Mouse (Mus musculus) liver, embryonic 14.5 days (tissue): ENCODE measurements around the gene Sppl3. TPM values are rescaled to one million over a fixed set of nuclear protein-coding genes. Genes with fewer than 3 reads are reported as not detected.
"Not testable (repeated sequence)": the region's sequence is repeated elsewhere in the genome, so short reads cannot be mapped to it uniquely, and the experiment has no call there.

Experiments
- ATAC-seq: fragments of 200-750 bp; cut with Nextera tagmentation; 2 replicates; pipeline ENCODE4 v1.8.0; 2017; ENCODE audit warnings: moderate number of reproducible peaks, mild to moderate bottlenecking, moderate library complexity; ENCODE audit not compliant: insufficient read depth
- DNase-seq, 3 experiments: peaks; one replicate each; pipeline ENCODE4 v3.0.0-alpha.2; 2012 to 2013; ENCODE audit warnings: low read depth in 3 of 3, low spot score in 3 of 3
- H3K27ac ChIP-seq: fragments of 300-500 bp; sonication (generic); 2 replicates; pipeline ENCODE4 v1.5.1; 2014; ENCODE audit warnings: moderate library complexity, mild to moderate bottlenecking, control low read depth, inconsistent platforms
- H3K27me3 ChIP-seq: fragments of 300-500 bp; sonication (generic); 2 replicates; pipeline ENCODE4 v1.6.1; 2014; ENCODE audit warnings: mild to moderate bottlenecking, low read length, moderate library complexity; ENCODE audit not compliant: control insufficient read depth, insufficient read depth
- H3K36me3 ChIP-seq: fragments of 300-500 bp; sonication (generic); replicated peaks from 2 replicates; pipeline ENCODE4 v1.6.1; 2014; ENCODE audit warnings: low read depth; ENCODE audit not compliant: control insufficient read depth, insufficient read depth
- H3K4me1 ChIP-seq, 2 experiments: fragments of 200-500 bp in 1 of 2; fragments of 300-500 bp in 1 of 2; sonication (generic) in 1 of 2; replicated peaks; 2 replicates each; pipeline ENCODE4 v1.6.1; 2012 to 2014; ENCODE audit warnings: antibody characterized with exemption in 1 of 2, inconsistent platforms in 1 of 2, low read length in 1 of 2; ENCODE audit not compliant: control insufficient read depth in 2 of 2, insufficient read depth in 2 of 2
- H3K4me2 ChIP-seq: fragments of 300-500 bp; sonication (generic); 2 replicates; pipeline ENCODE4 v1.6.1; 2014; ENCODE audit warnings: low read depth, mild to moderate bottlenecking, control low read depth, moderate library complexity
- H3K4me3 ChIP-seq, 2 experiments: fragments of 200-500 bp in 1 of 2; fragments of 300-500 bp in 1 of 2; sonication (generic) in 1 of 2; 2 replicates each; pipeline ENCODE4 v1.5.1; 2012 to 2014; ENCODE audit warnings: low read depth in 2 of 2, low read length in 2 of 2, mild to moderate bottlenecking in 2 of 2, control low read depth in 1 of 2, inconsistent platforms in 1 of 2, moderate library complexity in 1 of 2; ENCODE audit not compliant: insufficient read depth in 1 of 2
- H3K9ac ChIP-seq: fragments of 300-500 bp; sonication (generic); replicated peaks from 2 replicates; pipeline ENCODE4 v1.6.1; 2014; ENCODE audit warnings: mild to moderate bottlenecking, control low read depth, moderate library complexity
- H3K9me3 ChIP-seq: fragments of 300-500 bp; sonication (generic); 2 replicates; pipeline ENCODE4 v1.6.1; 2016; ENCODE audit warnings: low read length, mixed read lengths; ENCODE audit not compliant: control insufficient read depth
- CTCF ChIP-seq: IDR thresholded peaks from 2 replicates; pipeline ENCODE4 v1.5.1; 2016; ENCODE audit warnings: antibody characterized with exemption, low read depth, control low read depth
- EP300 ChIP-seq: IDR thresholded peaks from 2 replicates; pipeline ENCODE4 v1.6.1; 2016; ENCODE audit warnings: antibody characterized with exemption, low read depth
- WGBS: fragments of 180-500 bp; shearing (Covaris S2); extraction: QIAGEN DNeasy Blood & Tissue Kit; methylation state at CpG from one replicate; pipeline ENCODE4 v1.1.7; 2014; ENCODE audit not compliant: insufficient replicate concordance; 5-methylcytosine and 5-hydroxymethylcytosine counted together
- polyA plus RNA-seq, 2 experiments: library from polyadenylated mRNA; depleted of rRNA in 1 of 2; stranded (reverse) in 1 of 2; unstranded in 1 of 2; fragments of >200 nt; fragmentation: Nextera tagmentation in 1 of 2; extraction: Ambion mirVana in 1 of 2; gene quantifications; 2 replicates each; pipeline versions ENCODE4 v1.2.1 to v1.2.3; 2012 to 2014

Gene Sppl3
- polyA plus RNA-seq, 2 experiments, result 5.4 to 17.2 TPM

DNA sequence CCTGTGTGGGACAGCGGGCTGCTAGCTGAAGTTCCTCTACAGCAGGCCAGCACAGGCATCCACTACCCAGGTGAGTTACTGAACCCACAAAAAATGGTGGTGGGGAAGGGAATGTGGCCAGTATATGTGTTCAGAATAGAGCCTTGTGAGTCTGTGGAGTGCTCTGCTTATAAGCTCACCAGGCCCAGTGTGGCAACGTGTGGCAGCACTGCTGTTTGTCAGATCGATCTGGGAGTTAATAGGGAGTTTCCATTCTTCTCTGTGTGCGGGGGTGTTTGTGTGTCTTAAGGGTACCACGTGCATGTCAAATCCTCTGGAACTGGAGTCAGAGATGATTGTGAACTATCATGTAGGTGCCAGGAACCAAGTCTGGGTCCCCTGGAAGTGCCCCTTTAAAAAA lies 88.6 kb downstream of the Sppl3 start:
- no peaks in the 10 kb centered on the region for H3K9me3 ChIP-seq
- no peaks in the 10 kb centered on the region for H3K4me1 ChIP-seq
- DNase-seq, result no peak
- no peak overlapping the region for H3K9ac ChIP-seq
- H3K4me3 ChIP-seq, result no peak overlapping the region
- H3K27me3 ChIP-seq, result no peaks in the 10 kb centered on the region
- peaks cover 40% of the 10 kb centered on the region for H3K36me3 ChIP-seq
- no peak for ATAC-seq
- no peak for TF ChIP-seq CTCF
- no peak for TF ChIP-seq EP300
- H3K27ac ChIP-seq, result no peak overlapping the region
- 70% methylated on average over 5 of the region's 5 CpGs for WGBS
- no peak overlapping the region for H3K4me2 ChIP-seq

DNA sequence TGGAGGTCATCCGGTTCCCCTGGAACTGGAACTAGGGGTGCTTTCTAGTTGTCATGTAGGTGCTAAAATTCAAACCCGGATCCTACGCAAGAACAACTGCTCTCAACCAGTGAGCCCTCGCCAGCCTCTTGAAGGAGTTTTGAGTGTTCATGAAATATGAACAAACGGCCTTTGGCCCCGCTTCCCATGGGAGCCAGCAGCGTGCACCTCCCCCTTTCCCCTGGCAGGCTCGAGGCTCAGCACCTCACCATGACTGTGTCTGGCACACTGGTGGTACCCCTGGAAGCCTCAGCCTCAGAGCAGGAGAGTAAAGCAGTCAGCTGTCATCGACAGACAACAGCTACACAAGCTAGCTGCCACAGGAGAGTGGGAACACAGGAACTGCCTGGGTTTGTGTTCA lies 89.1 kb downstream of the Sppl3 start:
- no peak overlapping the region for H3K9ac ChIP-seq
- 74% methylated on average over 9 of the region's 9 CpGs for WGBS
- H3K4me2 ChIP-seq, result no peak overlapping the region
- TF ChIP-seq EP300, result no peak
- DNase-seq, result no peak
- H3K9me3 ChIP-seq, result no peaks in the 10 kb centered on the region
- H3K36me3 ChIP-seq, result peaks cover 35% of the 10 kb centered on the region
- no peak overlapping the region for H3K4me3 ChIP-seq
- no peaks in the 10 kb centered on the region for H3K4me1 ChIP-seq
- ATAC-seq, result no peak
- H3K27ac ChIP-seq, result no peak overlapping the region
- no peaks in the 10 kb centered on the region for H3K27me3 ChIP-seq

DNA sequence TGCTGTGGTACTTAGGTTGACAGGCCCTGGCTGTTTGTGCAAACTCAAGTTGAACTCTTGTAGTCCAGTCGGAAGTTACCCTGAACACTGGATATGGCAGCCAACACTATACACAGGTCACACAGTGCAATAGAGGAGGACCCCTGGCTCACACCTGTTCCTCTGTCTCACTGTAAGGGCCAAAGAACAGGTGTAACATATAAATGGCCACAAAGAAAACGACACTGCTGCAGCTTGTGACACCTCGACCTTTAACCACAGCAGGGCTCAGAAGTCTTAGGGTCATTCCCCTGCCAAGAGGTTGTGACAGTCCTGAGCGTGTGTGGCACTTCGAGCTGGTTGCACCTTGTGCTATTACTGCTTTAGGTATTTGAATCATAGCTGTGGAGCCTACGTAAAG lies 89.5 kb downstream of the Sppl3 start:
- TF ChIP-seq EP300 (no peak), CTCF (no peak)
- H3K4me1 ChIP-seq, result no peaks in the 10 kb centered on the region
- no peaks in the 10 kb centered on the region for H3K27me3 ChIP-seq
- no peaks in the 10 kb centered on the region for H3K9me3 ChIP-seq
- DNase-seq (no peak), ATAC-seq (no peak)
- 83% methylated on average over 6 of the region's 6 CpGs for WGBS
- H3K9ac ChIP-seq, result no peak overlapping the region
- H3K4me3 ChIP-seq, result no peak overlapping the region
- H3K27ac ChIP-seq, result no peak overlapping the region
- H3K36me3 ChIP-seq, result peaks cover 30% of the 10 kb centered on the region
- no peak overlapping the region for H3K4me2 ChIP-seq

DNA sequence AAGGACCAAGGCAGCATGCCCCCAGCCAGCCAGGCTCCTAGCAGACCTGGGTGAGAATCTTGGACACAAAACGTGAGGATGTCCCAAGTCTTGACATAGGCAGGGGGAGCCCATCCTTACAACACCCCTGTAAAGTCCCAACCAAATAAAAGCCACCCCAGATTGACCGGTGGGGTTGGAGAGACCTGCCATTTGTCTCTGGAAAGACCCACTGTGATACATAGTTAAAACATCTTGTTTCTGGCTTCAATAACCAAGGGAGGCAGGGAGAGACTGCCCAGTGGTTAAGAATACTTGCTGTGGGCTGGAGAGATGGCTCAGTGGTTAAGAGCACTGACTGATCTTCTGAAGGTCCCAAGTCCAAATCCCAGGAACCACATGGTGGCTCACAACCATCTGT lies 91.3 kb downstream of the Sppl3 start:
- Histone ChIP-seq H3K27me3 (no peaks in the 10 kb centered on the region), H3K4me1 (no peaks in the 10 kb centered on the region), H3K4me3 (no peak overlapping the region), H3K4me2 (no peak overlapping the region), H3K9ac (no peak overlapping the region), H3K27ac (no peak overlapping the region), H3K9me3 (no peaks in the 10 kb centered on the region), H3K36me3 (peaks cover 13% of the 10 kb centered on the region)
- 75% methylated on average over 2 of the region's 2 CpGs for WGBS
- DNase-seq, result no peak
- no peak for ATAC-seq
- no peak for TF ChIP-seq CTCF

DNA sequence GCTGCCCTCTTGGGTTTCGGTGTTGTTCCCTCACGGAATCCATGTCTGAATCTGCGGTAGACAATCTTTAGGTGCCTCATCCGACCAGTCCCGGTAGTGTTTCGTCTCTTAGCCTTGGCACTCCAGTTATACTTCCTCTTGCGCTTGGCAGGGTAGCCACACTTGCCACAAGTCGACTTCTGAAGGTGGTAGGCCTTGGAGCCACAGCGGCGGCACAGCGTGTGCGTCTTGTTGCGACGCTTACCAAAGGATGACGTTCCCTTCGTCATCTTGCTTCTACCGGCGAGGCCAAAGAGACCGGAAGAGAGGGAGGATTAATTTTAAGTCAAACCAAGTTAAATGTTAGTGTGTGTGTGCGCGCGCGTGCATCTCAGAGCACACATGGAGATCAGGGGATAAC lies 92.3 kb downstream of the Sppl3 start:
- H3K4me2 ChIP-seq, H3K27me3 ChIP-seq, DNase-seq, H3K27ac ChIP-seq, H3K9ac ChIP-seq, H3K9me3 ChIP-seq, H3K4me1 ChIP-seq, ATAC-seq, H3K36me3 ChIP-seq, H3K4me3 ChIP-seq: not testable (repeated sequence)
- WGBS, result 90% methylated on average over 23 of the region's 23 CpGs

DNA sequence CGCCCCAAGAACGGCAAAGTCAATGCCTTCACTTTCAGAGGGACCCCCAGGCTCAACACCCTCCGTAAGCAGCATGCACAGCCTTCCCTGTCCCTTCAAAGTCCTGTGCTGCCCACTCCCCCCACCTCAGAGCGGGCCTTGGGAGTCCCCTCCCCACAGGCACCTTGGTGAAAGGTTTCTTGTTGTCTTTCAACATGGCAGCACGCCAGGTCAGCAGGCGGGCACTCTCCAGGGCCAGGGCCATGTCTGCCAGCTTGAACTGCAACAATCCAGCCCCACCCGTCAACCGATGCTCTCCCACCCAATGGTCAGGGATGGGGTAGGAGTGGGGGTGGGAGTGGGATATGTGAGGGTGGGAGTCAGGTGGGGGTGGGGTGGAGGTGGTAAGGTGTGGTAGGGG lies 100.2 kb downstream of the Sppl3 start:
- H3K27ac ChIP-seq, result no peak overlapping the region
- no peak overlapping the region for H3K4me3 ChIP-seq
- H3K36me3 ChIP-seq, result no peaks in the 10 kb centered on the region
- TF ChIP-seq EP300 (no peak), CTCF (no peak)
- DNase-seq (no peak), ATAC-seq (no peak)
- 85% methylated on average over 8 of the region's 8 CpGs for WGBS
- no peaks in the 10 kb centered on the region for H3K4me1 ChIP-seq
- H3K4me2 ChIP-seq, result no peak overlapping the region
- no peaks in the 10 kb centered on the region for H3K27me3 ChIP-seq
- no peaks in the 10 kb centered on the region for H3K9me3 ChIP-seq
- no peak overlapping the region for H3K9ac ChIP-seq
